Comparison of ENCODE assay signal across 11 mouse cellular contexts in genomic region chr13:44915945-44916344, GRCm38 (mm10).
DNase-seq lines count a peak whose midpoint lies in the region; ATAC-seq lines count a peak whose summit lies in the region.
"Had no signal": no experiment of that assay in that cellular context is flagged by ENCODE, and none has a peak within 500 bp of the region (broad histone marks: within the 10 kb centered on the region; RNA-seq: fewer than 3 reads in every experiment).

No protein-coding gene starts in this region.

- H3K4me1 ChIP-seq in embryonic facial prominence, embryonic 11.5 days (ENCODE audit: control insufficient read depth, insufficient read depth, low read length): no peaks in the 10 kb centered on the region
- H3K4me1 ChIP-seq: limb, embryonic 12.5 days had no signal

- no peak overlapping the region for H3K27ac ChIP-seq in embryonic facial prominence, embryonic 11.5 days (replicated peaks; ENCODE audit: low read depth, low read length)
- H3K27ac ChIP-seq: limb, embryonic 12.5 days; neural tube, embryonic 13.5 days had no signal

- no peak overlapping the region for H3K4me3 ChIP-seq in embryonic facial prominence, embryonic 11.5 days (ENCODE audit: low read depth, low read length)
- H3K4me3 ChIP-seq: limb, embryonic 12.5 days; neural tube, embryonic 13.5 days had no signal

- no peak for ATAC-seq in embryonic facial prominence, embryonic 11.5 days (replicated peaks; ENCODE audit: insufficient number of reproducible peaks, low FRiP score, low TSS enrichment, low read depth)

- no peak overlapping the region for H3K9ac ChIP-seq in embryonic facial prominence, embryonic 11.5 days (replicated peaks; ENCODE audit: low read length)
- H3K9ac ChIP-seq: limb, embryonic 12.5 days; neural tube, embryonic 13.5 days had no signal

- no peaks in the 10 kb centered on the region for H3K27me3 ChIP-seq in embryonic facial prominence, embryonic 11.5 days (ENCODE audit: control insufficient read depth, insufficient read depth, low read length)
- H3K27me3 ChIP-seq: limb, embryonic 12.5 days; neural tube, embryonic 13.5 days had no signal

- peaks cover 5% of the 10 kb centered on the region for H3K36me3 ChIP-seq in embryonic facial prominence, embryonic 11.5 days (replicated peaks; ENCODE audit: control insufficient read depth, insufficient read depth, low read depth, low read length)

- no peak overlapping the region for H3K4me2 ChIP-seq in embryonic facial prominence, embryonic 11.5 days (ENCODE audit: low read depth, low read length)
- H3K4me2 ChIP-seq: limb, embryonic 12.5 days; neural tube, embryonic 13.5 days had no signal

- 82% methylated on average over 4 of the region's 4 CpGs for WGBS in embryonic facial prominence, embryonic 11.5 days

- H3K9me3 ChIP-seq in embryonic facial prominence, embryonic 11.5 days (replicated peaks; ENCODE audit: control insufficient read depth, low read length): no peaks in the 10 kb centered on the region
- H3K9me3 ChIP-seq: limb, embryonic 12.5 days; neural tube, embryonic 13.5 days had no signal

- peak; percentile 51 for DNase-seq in kidney, postnatal 10 days
- no peak for DNase-seq in kidney, adult 11 months
- DNase-seq in 3T3-L1 (ENCODE audit: low read depth, low spot score) (peak; percentile 65), A20 (ENCODE audit: low read depth, low spot score) (peak; percentile 36)
- DNase-seq in embryonic facial prominence, embryonic 11.5 days (ENCODE audit: low spot score): peak; percentile 56
- DNase-seq in urinary bladder, postnatal 4 days (ENCODE audit: low spot score in 2 of 2): no peak
- DNase-seq in spleen, adult 12 weeks (ENCODE audit: low spot score): no peak
- no peak for DNase-seq in thymus, postnatal 0 days (ENCODE audit: low spot score)
- DNase-seq: adrenal gland, adult 2 months had no signal

Comparison
In these comparisons a context has a peak if more than half of its experiments do, and no peak if none do; other contexts are left out.
1. DNase-seq: peak in kidney, postnatal 10 days (single experiment), 3T3-L1 (single experiment), A20 (single experiment) and embryonic facial prominence, embryonic 11.5 days (single experiment); none in kidney, adult 11 months (single experiment), urinary bladder, postnatal 4 days (0 of 2), spleen, adult 12 weeks (single experiment) and thymus, postnatal 0 days (single experiment).